Mouse (Mus musculus) liver, postnatal 0 days (tissue): ENCODE measurements at regions not wholly inside any gene's neighbourhood (a gene's known extent, or its start where the extent isn't known, plus 50 kb on each side); places are given as distances from the start of the nearest gene placed in this dataset.

Source experiments
- CTCF ChIP-seq: sonication (generic); IDR thresholded peaks from 2 replicates; pipeline ENCODE4 v1.5.1; 2016; ENCODE audit warnings: antibody characterized with exemption, low read depth
- EP300 ChIP-seq: IDR thresholded peaks from 2 replicates; pipeline ENCODE4 v1.6.1; 2016; ENCODE audit warnings: antibody characterized with exemption, low read depth, mild to moderate bottlenecking

GRCm38 (mm10) chr8:64367906-64368305 is 161.8 kb upstream of the Tll1 start:
- TF ChIP-seq CTCF (no peak), EP300 (no peak)
